Mouse (Mus musculus) midbrain, postnatal 0 days (tissue): ENCODE measurements around the gene Satb2. TPM values are rescaled to one million over a fixed set of nuclear protein-coding genes. Genes with fewer than 3 reads are reported as not detected.

ENCODE experiments used
- ATAC-seq: fragments of 200-750 bp; cut with Nextera tagmentation; 2 replicates; pipeline ENCODE4 v1.8.0; 2017; ENCODE audit warnings: moderate number of reproducible peaks, mild to moderate bottlenecking, moderate TSS enrichment, moderate library complexity; ENCODE audit not compliant: low FRiP score
- DNase-seq: peaks from one replicate; pipeline ENCODE4 v3.0.0-alpha.2; 2015; ENCODE audit warnings: low spot score
- H3K27ac ChIP-seq: fragments of 300-500 bp; sonication (generic); 2 replicates; pipeline ENCODE4 v1.5.1; 2014; ENCODE audit warnings: low read depth, mild to moderate bottlenecking, low read length, mixed read lengths
- H3K27me3 ChIP-seq: fragments of 300-500 bp; sonication (generic); 2 replicates; pipeline ENCODE4 v1.6.1; 2014; ENCODE audit warnings: low read length, control low read depth, mixed read lengths; ENCODE audit not compliant: insufficient read depth
- H3K36me3 ChIP-seq: fragments of 300-500 bp; sonication (generic); 2 replicates; pipeline ENCODE4 v1.6.1; 2014; ENCODE audit warnings: low read length, control low read depth, mixed read lengths; ENCODE audit not compliant: insufficient read depth
- H3K4me1 ChIP-seq: fragments of 300-500 bp; sonication (generic); 2 replicates; pipeline ENCODE4 v1.6.1; 2014; ENCODE audit warnings: mild to moderate bottlenecking, control low read depth, antibody characterized with exemption, low read length, mixed read lengths; ENCODE audit not compliant: insufficient read depth
- H3K4me2 ChIP-seq: fragments of 300-500 bp; sonication (generic); 2 replicates; pipeline ENCODE4 v1.6.1; 2014; ENCODE audit warnings: low read depth, mild to moderate bottlenecking, low read length, mixed read lengths; ENCODE audit not compliant: poor library complexity, severe bottlenecking
- H3K4me3 ChIP-seq: fragments of 300-500 bp; sonication (generic); 2 replicates; pipeline ENCODE4 v1.5.1; 2014; ENCODE audit warnings: low read depth, mild to moderate bottlenecking, low read length, moderate library complexity
- H3K9ac ChIP-seq: fragments of 300-500 bp; sonication (generic); replicated peaks from 2 replicates; pipeline ENCODE4 v1.6.1; 2014; ENCODE audit warnings: mild to moderate bottlenecking, low read length, moderate library complexity, mixed read lengths; ENCODE audit not compliant: poor library complexity, severe bottlenecking
- H3K9me3 ChIP-seq: fragments of 300-500 bp; sonication (generic); 2 replicates; pipeline ENCODE4 v1.6.1; 2016; ENCODE audit warnings: low read length, control low read depth
- CTCF ChIP-seq: IDR thresholded peaks from 2 replicates; pipeline ENCODE4 v1.5.1; 2016; ENCODE audit warnings: antibody characterized with exemption, mild to moderate bottlenecking
- WGBS: fragments of 180-500 bp; shearing (Covaris S2); extraction: QIAGEN DNeasy Blood & Tissue Kit; methylation state at CpG from one replicate; pipeline ENCODE4 v1.1.7; 2014; 5-methylcytosine and 5-hydroxymethylcytosine counted together
- microRNA-seq: library from miRNA; unstranded; fragments of <30 nt; microRNA quantifications from one replicate; pipeline ENCODE4, GENCODE M21; 2016; ENCODE audit warnings: borderline number of aligned reads
- polyA plus RNA-seq: library from polyadenylated mRNA; unstranded; fragments of >200 nt; fragmentation: Nextera tagmentation; extraction: Ambion mirVana; gene quantifications from 2 replicates; pipeline ENCODE4 v1.2.1, GENCODE M21; 2015
- total RNA-seq: library from RNA; depleted of rRNA; stranded (reverse); fragments of >200 nt; gene quantifications from 2 replicates; pipeline ENCODE4 v1.2.3, GENCODE M21; 2014

Satb2 gene
- total and polyA plus RNA-seq, 2 experiments from 2014 or later = 0.85 to 1.2 TPM

- Histone ChIP-seq H3K36me3 (no peaks in the 10 kb centered on the region), H3K4me1 (no peaks in the 10 kb centered on the region), H3K4me3 (no peak overlapping the region), H3K27me3 (no peaks in the 10 kb centered on the region), H3K4me2 (no peak overlapping the region), H3K9me3 (no peaks in the 10 kb centered on the region), H3K9ac (no peak overlapping the region), H3K27ac (no peak overlapping the region)
- WGBS = 74% methylated on average over 1 of the region's 1 CpGs
- ATAC-seq = no peak
- no peak for DNase-seq
- no peak for TF ChIP-seq CTCF
These were observed 214.2 kb downstream of the Satb2 start for GRCm38 (mm10) chr1:56764205-56764604.

- Histone ChIP-seq H3K36me3 (no peaks in the 10 kb centered on the region), H3K4me2 (no peak overlapping the region), H3K9ac (no peak overlapping the region), H3K4me3 (no peak overlapping the region), H3K4me1 (no peaks in the 10 kb centered on the region), H3K9me3 (no peaks in the 10 kb centered on the region), H3K27ac (no peak overlapping the region), H3K27me3 (no peaks in the 10 kb centered on the region)
- no peak for TF ChIP-seq CTCF
- ATAC-seq = no peak
- DNase-seq = no peak
- WGBS = 86% methylated on average over 1 of the region's 1 CpGs
These were observed 216.9 kb downstream of the Satb2 start for GRCm38 (mm10) chr1:56761512-56761911.

GRCm38 (mm10) chr1:56753283-56753682, 225.2 kb downstream of the Satb2 start:
- H3K36me3 ChIP-seq = no peaks in the 10 kb centered on the region
- H3K9ac ChIP-seq = no peak overlapping the region
- DNase-seq = no peak
- no peaks in the 10 kb centered on the region for H3K4me1 ChIP-seq
- no peak for TF ChIP-seq CTCF
- H3K4me3 ChIP-seq = no peak overlapping the region
- no peak overlapping the region for H3K4me2 ChIP-seq
- ATAC-seq = no peak
- H3K27me3 ChIP-seq = no peaks in the 10 kb centered on the region
- WGBS = 52% methylated on average over 1 of the region's 1 CpGs
- no peak overlapping the region for H3K27ac ChIP-seq
- H3K9me3 ChIP-seq = no peaks in the 10 kb centered on the region

GRCm38 (mm10) chr1:56750693-56751092, 227.8 kb downstream of the Satb2 start:
- DNase-seq (no peak), ATAC-seq (no peak)
- Histone ChIP-seq H3K9ac (no peak overlapping the region), H3K27ac (no peak overlapping the region), H3K4me2 (no peak overlapping the region), H3K27me3 (no peaks in the 10 kb centered on the region), H3K4me3 (no peak overlapping the region), H3K9me3 (no peaks in the 10 kb centered on the region), H3K4me1 (no peaks in the 10 kb centered on the region), H3K36me3 (no peaks in the 10 kb centered on the region)
- TF ChIP-seq CTCF = no peak
- WGBS = 89% methylated on average over 2 of the region's 2 CpGs

DNA sequence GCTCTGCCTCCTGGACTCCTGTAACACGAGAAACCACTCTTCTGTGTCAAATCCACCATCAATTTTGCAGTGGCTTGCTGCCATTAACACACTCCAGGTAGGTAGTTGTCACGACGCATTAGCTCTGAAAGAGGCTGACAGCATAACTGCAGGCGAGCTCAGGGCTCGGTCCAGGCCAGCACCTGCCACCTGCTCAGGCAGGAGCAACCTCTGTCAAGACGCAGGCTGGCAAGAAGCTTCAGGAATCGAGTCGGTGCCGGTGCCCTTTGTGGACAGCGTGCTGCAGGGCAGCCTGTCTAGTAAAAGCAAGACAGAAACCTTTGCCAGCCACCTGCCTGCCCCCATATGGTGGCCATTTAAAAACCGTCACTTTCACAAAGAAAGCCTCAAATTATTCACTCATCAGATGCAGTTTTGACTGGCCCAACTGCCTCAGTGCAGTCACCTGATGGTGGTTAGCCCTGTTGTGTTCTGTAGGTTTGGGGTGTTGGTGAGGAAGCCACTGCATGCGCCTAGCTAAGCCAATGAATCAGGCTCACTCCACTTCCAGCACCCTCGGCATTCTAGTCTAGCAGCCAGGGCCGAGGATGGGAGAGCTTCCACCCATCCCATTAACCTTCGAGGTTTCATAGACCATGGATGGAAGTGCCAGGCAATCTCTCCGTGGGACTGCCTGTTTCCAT, 228.7 kb downstream of the Satb2 start:
- H3K9me3 ChIP-seq = no peaks in the 10 kb centered on the region
- no peaks in the 10 kb centered on the region for H3K4me1 ChIP-seq
- no peak overlapping the region for H3K27ac ChIP-seq
- no peak overlapping the region for H3K9ac ChIP-seq
- ATAC-seq (peak; percentile 59; the same call in 1 of the 2 replicates), DNase-seq (peak; percentile 75)
- 86% methylated on average over 16 of the region's 16 CpGs for WGBS
- H3K27me3 ChIP-seq = no peaks in the 10 kb centered on the region
- no peaks in the 10 kb centered on the region for H3K36me3 ChIP-seq
- no peak overlapping the region for H3K4me2 ChIP-seq
- H3K4me3 ChIP-seq = no peak overlapping the region
- TF ChIP-seq CTCF = no peak

DNA sequence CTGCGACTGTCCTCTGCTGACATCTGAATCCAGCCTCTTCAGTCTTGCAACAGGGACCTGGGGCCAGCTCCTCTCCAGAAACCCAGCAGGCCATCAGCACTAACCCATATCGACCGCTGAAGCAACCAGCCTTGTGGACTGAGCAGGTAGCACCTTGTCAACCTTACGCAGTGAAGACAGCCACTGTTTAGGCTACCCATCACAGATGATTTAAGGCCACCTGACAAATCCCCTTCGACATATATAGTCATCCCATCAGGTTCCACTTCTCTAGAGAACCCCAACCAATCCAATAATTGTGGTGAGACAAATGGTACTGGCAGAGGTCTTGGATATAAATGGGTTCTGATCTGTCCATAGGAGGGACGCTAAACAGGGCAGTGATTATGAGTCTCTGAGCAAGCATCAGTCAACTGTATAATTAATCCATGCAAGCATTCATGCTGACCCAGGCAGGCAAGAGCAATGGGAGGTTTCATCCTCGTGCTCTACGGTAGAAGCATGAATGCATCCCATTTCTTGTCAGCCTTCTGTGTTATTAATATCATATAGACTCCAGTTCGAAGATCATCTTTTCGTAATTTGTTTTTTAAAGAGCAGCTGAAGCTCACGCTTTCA, 229.5 kb downstream of the Satb2 start:
- ATAC-seq (no peak), DNase-seq (peak; percentile 27)
- H3K36me3 ChIP-seq = no peaks in the 10 kb centered on the region
- H3K4me1 ChIP-seq = no peaks in the 10 kb centered on the region
- no peak overlapping the region for H3K4me3 ChIP-seq
- H3K27me3 ChIP-seq = no peaks in the 10 kb centered on the region
- H3K9ac ChIP-seq = no peak overlapping the region
- H3K9me3 ChIP-seq = no peaks in the 10 kb centered on the region
- no peak overlapping the region for H3K27ac ChIP-seq
- 87% methylated on average over 11 of the region's 11 CpGs for WGBS
- no peak for TF ChIP-seq CTCF
- H3K4me2 ChIP-seq = no peak overlapping the region

Small RNA genes lying within 50 kb of the gene (microRNA-seq; reads per million reads assigned to microRNA genes)
- not detected for gene Gm23943
